Mouse (Mus musculus): ENCODE results near the gene AL607142.1. TPM values are rescaled to one million over a fixed set of nuclear protein-coding genes. Genes with fewer than 3 reads are reported as not detected.

AL607142.1 gene
- total RNA-seq, 1 experiment, result not detected

DNA sequence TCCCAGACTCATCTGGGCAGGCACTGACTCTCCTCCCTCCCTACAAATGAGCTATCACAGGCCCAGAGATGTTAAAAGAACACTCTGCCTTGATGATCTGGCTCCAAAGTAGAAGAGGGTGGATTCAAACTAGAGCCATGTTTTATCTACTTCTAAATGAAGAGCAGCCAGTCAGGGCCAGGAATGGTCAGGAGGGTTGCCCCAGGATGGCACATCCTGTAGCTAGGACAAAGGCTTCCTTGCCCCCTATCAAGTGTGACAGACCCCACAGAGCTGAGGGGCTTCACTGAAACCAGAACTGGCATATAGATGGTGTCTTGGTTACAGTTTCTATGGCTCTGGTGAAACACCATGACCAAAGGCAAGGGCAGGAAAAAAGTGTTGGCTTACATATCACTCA, 12.3 kb upstream of the AL607142.1 start:
- no peak for DNase-seq (ENCODE audit: low read depth, low spot score)
- in situ Hi-C loops (cut with MboI; ENCODE audit: low sequenced_read_pairs in 2 of 2, unreplicated experiment in 2 of 2), result no loop called here
- no peak overlapping the region for H3K4me3 ChIP-seq (ENCODE audit: insufficient read depth in 1 of 2, low read depth in 1 of 2, low read length in 2 of 2, poor library complexity in 1 of 2, severe bottlenecking in 1 of 2)
- H3K9ac ChIP-seq (ENCODE audit: insufficient read depth, low read depth, low read length, poor library complexity, severe bottlenecking), result no peak overlapping the region
- TF ChIP-seq CHD2 (IDR thresholded peaks at IDR 0.05; ENCODE audit: low read depth, low read length) (no peak), ZC3H11A (IDR thresholded peaks at IDR 0.05; ENCODE audit: borderline replicate concordance, low read depth, low read length) (no peak), ZNF384 (IDR thresholded peaks at IDR 0.05; ENCODE audit: low read depth, low read length) (no peak), MAFK (IDR thresholded peaks at IDR 0.05; ENCODE audit: insufficient read depth, low read depth, low read length) (no peak), HCFC1 (IDR thresholded peaks at IDR 0.05; ENCODE audit: borderline replicate concordance, insufficient read depth, low read length) (no peak)
- H3K9me3 ChIP-seq (ENCODE audit: control insufficient read depth, insufficient read depth, low read depth, low read length), result no peaks in the 10 kb centered on the region
- H3K36me3 ChIP-seq (ENCODE audit: control insufficient read depth, insufficient read depth, low read length, poor library complexity, severe bottlenecking), result no peaks in the 10 kb centered on the region
- no peak overlapping the region for H3K27ac ChIP-seq (ENCODE audit: insufficient read depth, low read depth, low read length, poor library complexity, severe bottlenecking)
- no peaks in the 10 kb centered on the region for H3K4me1 ChIP-seq (ENCODE audit: control insufficient read depth in 2 of 2, insufficient read depth in 2 of 2, low read length in 2 of 2, poor library complexity in 1 of 2)

DNA sequence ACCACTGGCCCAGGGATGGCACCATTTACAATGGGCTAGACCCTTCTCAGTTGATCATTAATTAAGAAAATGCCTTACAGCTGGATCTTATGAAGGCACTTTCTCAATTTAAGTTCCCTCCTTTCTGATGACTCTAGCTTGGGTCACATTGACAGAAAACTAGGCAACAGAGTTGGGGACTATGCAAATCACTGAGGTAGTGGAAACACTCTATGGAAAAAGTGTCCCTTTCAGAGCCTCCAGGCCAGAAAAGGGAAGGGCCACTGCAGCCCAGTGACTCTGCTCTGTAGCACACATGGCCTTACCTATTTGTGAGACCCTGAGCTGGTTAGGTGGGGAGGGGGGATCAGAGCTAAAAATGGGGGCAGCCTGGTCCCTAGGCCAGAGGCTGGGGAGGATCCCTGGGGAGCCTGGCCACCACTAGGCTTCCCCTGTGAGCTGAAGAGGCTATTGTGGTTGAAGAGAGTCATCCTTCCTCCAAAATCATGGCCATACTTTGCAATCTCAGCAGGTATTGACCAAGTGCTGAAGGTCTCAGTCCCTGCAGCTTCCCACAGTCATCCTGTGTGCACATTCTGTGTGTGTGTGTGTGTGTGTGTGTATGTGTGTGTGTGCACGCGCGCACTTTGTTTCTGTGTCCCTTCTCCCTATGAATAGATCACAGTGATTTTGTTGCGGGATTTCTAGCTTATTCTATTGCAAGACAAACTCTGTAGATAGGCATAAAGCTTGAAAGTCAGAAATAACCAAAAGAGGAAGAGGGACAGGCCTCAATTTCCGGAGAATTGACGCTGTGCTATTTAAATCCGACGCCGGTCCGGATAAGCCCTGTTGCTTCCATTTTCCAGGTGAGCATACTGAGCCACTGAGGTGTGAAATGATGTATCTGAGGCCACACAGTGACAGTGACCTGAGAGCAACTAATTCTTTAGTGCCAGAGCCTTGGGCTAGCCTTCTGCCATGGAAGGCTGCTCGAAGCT, 11.5 kb upstream of the AL607142.1 start:
- Histone ChIP-seq H3K27ac (ENCODE audit: insufficient read depth, low read depth, low read length, poor library complexity, severe bottlenecking) (no peak overlapping the region), H3K4me1 (ENCODE audit: control insufficient read depth in 2 of 2, insufficient read depth in 2 of 2, low read length in 2 of 2, poor library complexity in 1 of 2) (no peaks in the 10 kb centered on the region), H3K9me3 (ENCODE audit: control insufficient read depth, insufficient read depth, low read depth, low read length) (no peaks in the 10 kb centered on the region), H3K4me3 (ENCODE audit: insufficient read depth in 1 of 2, low read depth in 1 of 2, low read length in 2 of 2, poor library complexity in 1 of 2, severe bottlenecking in 1 of 2) (no peak overlapping the region), H3K9ac (ENCODE audit: insufficient read depth, low read depth, low read length, poor library complexity, severe bottlenecking) (no peak overlapping the region), H3K36me3 (ENCODE audit: control insufficient read depth, insufficient read depth, low read length, poor library complexity, severe bottlenecking) (no peaks in the 10 kb centered on the region)
- in situ Hi-C loops (cut with MboI; ENCODE audit: low sequenced_read_pairs in 2 of 2, unreplicated experiment in 2 of 2), result no loop called here
- DNase-seq (ENCODE audit: low read depth, low spot score), result no peak
- TF ChIP-seq HCFC1 (IDR thresholded peaks at IDR 0.05; ENCODE audit: borderline replicate concordance, insufficient read depth, low read length), result no peak
- TF ChIP-seq ZNF384 (IDR thresholded peaks at IDR 0.05; ENCODE audit: low read depth, low read length), result no peak

DNA sequence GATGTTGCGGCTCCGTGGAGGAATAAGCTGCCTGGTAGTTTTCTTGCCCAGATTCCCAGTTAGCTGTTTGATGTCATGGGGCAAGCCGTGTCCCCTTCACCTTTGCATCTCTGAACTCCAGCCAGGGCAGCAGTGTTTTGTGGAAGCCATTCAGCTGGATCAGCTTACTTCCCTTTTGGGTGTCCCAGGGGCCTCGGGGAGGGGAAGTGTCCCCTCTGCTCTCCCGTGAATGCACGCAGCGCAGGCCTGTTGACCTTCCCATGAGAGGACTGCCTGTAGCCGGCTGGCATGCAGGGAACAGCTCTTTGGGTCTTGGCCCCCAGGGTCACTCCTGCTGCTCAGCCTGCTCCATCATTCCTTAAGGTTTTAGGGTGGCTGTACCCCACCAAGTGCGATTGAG, 10.7 kb upstream of the AL607142.1 start:
- DNase-seq (ENCODE audit: low read depth, low spot score), result no peak
- no peak for TF ChIP-seq HCFC1 (IDR thresholded peaks at IDR 0.05; ENCODE audit: borderline replicate concordance, insufficient read depth, low read length)

DNA sequence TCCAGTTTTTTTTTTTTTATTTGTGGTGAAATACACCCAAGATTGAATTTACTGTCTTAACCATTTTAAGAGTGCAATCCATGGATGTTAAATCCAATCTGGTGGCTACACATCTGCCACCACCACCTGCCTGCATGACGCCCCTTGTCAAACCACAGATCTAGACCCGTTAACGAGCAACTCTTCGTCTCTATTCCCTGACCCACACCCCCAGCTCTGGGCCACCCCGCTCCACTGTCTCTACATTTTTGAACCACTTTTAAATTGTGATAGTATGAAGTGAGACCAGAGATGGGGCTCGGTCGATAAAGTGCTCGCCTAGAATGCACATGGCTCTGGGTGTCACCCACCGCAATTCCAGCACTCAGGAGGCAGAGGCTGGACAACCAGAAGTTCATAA, 8.3 kb upstream of the AL607142.1 start:
- Histone ChIP-seq H3K4me1 (ENCODE audit: control insufficient read depth in 2 of 2, insufficient read depth in 2 of 2, low read length in 2 of 2, poor library complexity in 1 of 2) (no peaks in the 10 kb centered on the region), H3K9me3 (ENCODE audit: control insufficient read depth, insufficient read depth, low read depth, low read length) (no peaks in the 10 kb centered on the region), H3K36me3 (ENCODE audit: control insufficient read depth, insufficient read depth, low read length, poor library complexity, severe bottlenecking) (no peaks in the 10 kb centered on the region), H3K9ac (ENCODE audit: insufficient read depth, low read depth, low read length, poor library complexity, severe bottlenecking) (no peak overlapping the region), H3K27ac (ENCODE audit: insufficient read depth, low read depth, low read length, poor library complexity, severe bottlenecking) (no peak overlapping the region), H3K4me3 (ENCODE audit: insufficient read depth in 1 of 2, low read depth in 1 of 2, low read length in 2 of 2, poor library complexity in 1 of 2, severe bottlenecking in 1 of 2) (no peak overlapping the region)
- DNase-seq (ENCODE audit: low read depth, low spot score), result no peak
- in situ Hi-C loops (cut with MboI; ENCODE audit: low sequenced_read_pairs in 2 of 2, unreplicated experiment in 2 of 2), result no loop called here
- TF ChIP-seq ZNF384 (IDR thresholded peaks at IDR 0.05; ENCODE audit: low read depth, low read length), result no peak
- TF ChIP-seq CHD2 (IDR thresholded peaks at IDR 0.05; ENCODE audit: low read depth, low read length), result no peak
- TF ChIP-seq MAFK (IDR thresholded peaks at IDR 0.05; ENCODE audit: insufficient read depth, low read depth, low read length), result no peak
- TF ChIP-seq ZC3H11A (IDR thresholded peaks at IDR 0.05; ENCODE audit: borderline replicate concordance, low read depth, low read length), result no peak
- no peak for TF ChIP-seq HCFC1 (IDR thresholded peaks at IDR 0.05; ENCODE audit: borderline replicate concordance, insufficient read depth, low read length)

More for the DNA sequence above, 10.7 kb upstream of the AL607142.1 start:
- Histone ChIP-seq H3K4me3 (ENCODE audit: insufficient read depth in 1 of 2, low read depth in 1 of 2, low read length in 2 of 2, poor library complexity in 1 of 2, severe bottlenecking in 1 of 2) (no peak overlapping the region), H3K4me1 (ENCODE audit: control insufficient read depth in 2 of 2, insufficient read depth in 2 of 2, low read length in 2 of 2, poor library complexity in 1 of 2) (no peaks in the 10 kb centered on the region), H3K36me3 (ENCODE audit: control insufficient read depth, insufficient read depth, low read length, poor library complexity, severe bottlenecking) (no peaks in the 10 kb centered on the region), H3K9me3 (ENCODE audit: control insufficient read depth, insufficient read depth, low read depth, low read length) (no peaks in the 10 kb centered on the region), H3K27ac (ENCODE audit: insufficient read depth, low read depth, low read length, poor library complexity, severe bottlenecking) (no peak overlapping the region), H3K9ac (ENCODE audit: insufficient read depth, low read depth, low read length, poor library complexity, severe bottlenecking) (no peak overlapping the region)
- in situ Hi-C loops (cut with MboI; ENCODE audit: low sequenced_read_pairs in 2 of 2, unreplicated experiment in 2 of 2), result no loop called here

DNA sequence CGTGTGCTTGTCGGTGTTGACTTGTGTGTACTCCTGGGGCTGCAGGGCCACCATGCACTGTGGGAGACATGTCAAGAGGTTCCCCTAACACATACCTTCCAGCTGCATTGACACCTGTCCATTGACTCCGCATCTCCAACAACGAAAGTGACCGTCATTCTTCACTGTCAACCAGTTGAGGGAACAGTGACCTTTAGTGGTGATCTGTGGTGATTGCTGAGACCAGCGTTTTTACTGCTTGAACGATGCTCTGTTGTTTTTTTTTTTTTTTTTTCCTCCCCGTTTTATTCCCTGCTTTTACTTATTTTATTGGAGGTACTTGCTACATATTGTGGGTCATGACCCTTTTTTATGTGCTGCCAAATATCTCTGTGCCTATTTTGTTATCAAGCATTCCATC, 7.3 kb upstream of the AL607142.1 start:
- TF ChIP-seq MAFK (IDR thresholded peaks at IDR 0.05; ENCODE audit: insufficient read depth, low read depth, low read length) (0 out of 2 replicates have a peak, but pooled peaks have one; percentile 9), HCFC1 (IDR thresholded peaks at IDR 0.05; ENCODE audit: borderline replicate concordance, insufficient read depth, low read length) (no peak)
- no peak overlapping the region for H3K4me3 ChIP-seq (ENCODE audit: insufficient read depth in 1 of 2, low read depth in 1 of 2, low read length in 2 of 2, poor library complexity in 1 of 2, severe bottlenecking in 1 of 2)
- H3K27ac ChIP-seq (ENCODE audit: insufficient read depth, low read depth, low read length, poor library complexity, severe bottlenecking), result no peak overlapping the region
- H3K4me1 ChIP-seq (ENCODE audit: control insufficient read depth in 2 of 2, insufficient read depth in 2 of 2, low read length in 2 of 2, poor library complexity in 1 of 2), result no peaks in the 10 kb centered on the region
- H3K9ac ChIP-seq (ENCODE audit: insufficient read depth, low read depth, low read length, poor library complexity, severe bottlenecking), result no peak overlapping the region
- H3K9me3 ChIP-seq (ENCODE audit: control insufficient read depth, insufficient read depth, low read depth, low read length), result no peaks in the 10 kb centered on the region
- H3K36me3 ChIP-seq (ENCODE audit: control insufficient read depth, insufficient read depth, low read length, poor library complexity, severe bottlenecking), result no peaks in the 10 kb centered on the region
- in situ Hi-C loops (cut with MboI; ENCODE audit: low sequenced_read_pairs in 2 of 2, unreplicated experiment in 2 of 2), result no loop called here
- no peak for DNase-seq (ENCODE audit: low read depth, low spot score)

Data from ES-E14 (cell line).